Mouse (Mus musculus) small intestine, adult 2 months (tissue): ENCODE measurements around the gene Fndc11.

ENCODE experiments used
- CTCF ChIP-seq: fragments of 200-500 bp; IDR thresholded peaks from 2 replicates; pipeline ENCODE4 v1.5.1; 2012; ENCODE audit warnings: low read depth, mild to moderate bottlenecking, control low read depth, inconsistent platforms, low read length, moderate library complexity, mixed read lengths; ENCODE audit not compliant: insufficient replicate concordance, insufficient read length; ENCODE audit errors: extremely low read depth
- POLR2A ChIP-seq: fragments of 200-500 bp; IDR thresholded peaks from 2 replicates; pipeline ENCODE4 v1.6.1; 2012; ENCODE audit warnings: low read depth, mild to moderate bottlenecking, control low read depth, inconsistent platforms, low read length, moderate library complexity

- no peak for TF ChIP-seq CTCF
- TF ChIP-seq POLR2A = no peak
These were observed 41.3 kb upstream of the Fndc11 start for GRCm38 (mm10) chr2:181178471-181178870.
